Mouse (Mus musculus): ENCODE data around the gene Chit1. TPM values are rescaled to one million over a fixed set of nuclear protein-coding genes. Genes with fewer than 3 reads are reported as not detected.

Chit1 gene
- polyA plus RNA-seq, 1 experiment: 0.02 TPM

DNA sequence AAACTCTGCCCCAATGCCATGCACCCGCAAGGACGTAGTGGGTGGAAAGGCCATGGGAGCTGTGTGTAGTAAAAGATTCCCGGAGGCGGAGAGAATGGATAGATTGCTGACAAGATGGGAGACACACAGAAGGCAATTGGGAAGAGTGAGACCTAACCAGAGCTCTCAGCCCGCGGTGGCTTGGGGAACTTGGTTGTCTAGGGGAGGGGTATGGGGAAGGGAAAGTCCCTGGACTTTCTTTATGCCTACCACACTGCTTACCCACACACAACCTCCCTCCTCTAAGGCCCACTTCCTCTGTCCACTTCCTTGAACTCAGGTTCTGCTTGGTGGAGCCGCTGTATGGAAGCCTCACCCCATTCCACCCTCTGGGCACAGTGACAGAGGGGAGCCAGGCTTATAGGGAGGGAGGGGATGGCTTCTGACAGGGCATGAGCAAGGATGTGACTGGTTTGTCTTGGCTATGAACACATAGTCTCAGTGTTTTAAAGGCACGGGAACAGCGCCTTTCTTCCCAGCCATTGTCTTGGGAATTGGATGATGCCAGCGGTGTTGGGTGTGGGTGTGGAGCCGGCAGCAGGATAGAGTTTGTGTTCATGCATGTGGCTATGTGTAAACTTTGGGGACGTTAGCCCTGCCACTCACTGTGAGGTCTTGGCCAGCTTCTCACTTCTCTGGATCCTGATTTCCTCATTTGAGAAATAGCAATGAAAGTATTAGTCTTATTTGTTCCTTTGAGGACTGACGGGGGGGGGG lies 17.1 kb upstream of the Chit1 start:
- Histone ChIP-seq H3K36me3 (ENCODE audit: control insufficient read depth, insufficient read depth) (no peaks in the 10 kb centered on the region), H3K4me3 (ENCODE audit: insufficient read depth, poor library complexity, severe bottlenecking) (no peak overlapping the region), H3K79me3 (ENCODE audit: low read depth) (no peaks in the 10 kb centered on the region), H3ac (ENCODE audit: control insufficient read depth, insufficient read length, low read depth) (no peak overlapping the region), H3K27me3 (ENCODE audit: control insufficient read depth, insufficient read depth, insufficient read length) (no peaks in the 10 kb centered on the region), H3K79me2 (ENCODE audit: control insufficient read depth, insufficient read depth) (no peaks in the 10 kb centered on the region)
- TF ChIP-seq MYOD1 (IDR thresholded peaks at IDR 0.05; ENCODE audit: control insufficient read depth, insufficient read length, low read depth) (no peak), CEBPB (IDR thresholded peaks at IDR 0.05; ENCODE audit: low read depth) (no peak), FOSL1 (IDR thresholded peaks at IDR 0.05; ENCODE audit: insufficient read depth, low read length, poor library complexity, severe bottlenecking) (no peak), USF1 (IDR thresholded peaks at IDR 0.05; ENCODE audit: low read depth) (no peak), MAX (IDR thresholded peaks at IDR 0.05) (no peak), MYOG (IDR thresholded peaks at IDR 0.05; ENCODE audit: control insufficient read depth, extremely low read depth, insufficient read length) (no peak), CTCF (IDR thresholded peaks at IDR 0.05; ENCODE audit: control insufficient read depth, insufficient read depth, insufficient read length) (no peak)

DNA sequence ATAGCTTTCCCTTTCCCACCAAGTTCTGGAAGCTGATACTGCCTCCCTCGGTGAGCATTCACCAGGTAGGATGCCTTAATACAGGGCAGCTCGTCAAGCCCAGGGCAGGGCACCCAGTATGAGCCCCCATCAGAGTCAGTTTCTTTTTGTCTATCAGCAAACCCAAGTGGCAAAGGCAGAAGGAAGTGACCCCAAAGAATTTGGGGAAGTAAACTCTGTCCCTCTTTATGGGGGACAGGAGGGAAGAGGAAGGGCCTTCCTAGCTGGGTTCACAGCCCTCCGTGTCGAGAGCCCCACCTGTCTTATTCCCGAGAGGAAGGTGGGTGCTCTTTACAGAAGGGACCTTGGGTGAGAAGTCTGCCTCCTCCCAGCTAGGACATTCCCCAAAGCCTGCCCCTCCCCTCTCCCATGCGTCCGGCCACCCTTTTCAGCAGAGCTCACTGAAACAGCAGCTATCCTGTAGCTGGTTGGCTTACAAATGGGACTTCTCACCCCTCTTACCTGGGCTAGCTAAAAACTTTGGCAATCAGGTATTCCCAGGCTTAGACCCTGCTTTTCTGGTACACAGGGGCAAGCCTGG lies 15.9 kb upstream of the Chit1 start:
- no peak overlapping the region for H3ac ChIP-seq (ENCODE audit: control insufficient read depth, insufficient read length, low read depth)
- no peak overlapping the region for H3K4me3 ChIP-seq (ENCODE audit: insufficient read depth, poor library complexity, severe bottlenecking)
- no peaks in the 10 kb centered on the region for H3K27me3 ChIP-seq (ENCODE audit: control insufficient read depth, insufficient read depth, insufficient read length)
- no peaks in the 10 kb centered on the region for H3K79me2 ChIP-seq (ENCODE audit: control insufficient read depth, insufficient read depth)
- no peaks in the 10 kb centered on the region for H3K36me3 ChIP-seq (ENCODE audit: control insufficient read depth, insufficient read depth)
- TF ChIP-seq FOSL1 (IDR thresholded peaks at IDR 0.05; ENCODE audit: insufficient read depth, low read length, poor library complexity, severe bottlenecking): no peak
- TF ChIP-seq USF1 (IDR thresholded peaks at IDR 0.05; ENCODE audit: low read depth): no peak
- TF ChIP-seq MAX (IDR thresholded peaks at IDR 0.05): no peak
- TF ChIP-seq MYOD1 (IDR thresholded peaks at IDR 0.05; ENCODE audit: control insufficient read depth, insufficient read length, low read depth): no peak
- no peak for TF ChIP-seq CTCF (IDR thresholded peaks at IDR 0.05; ENCODE audit: control insufficient read depth, insufficient read depth, insufficient read length)
- no peak for TF ChIP-seq MYOG (IDR thresholded peaks at IDR 0.05; ENCODE audit: control insufficient read depth, extremely low read depth, insufficient read length)
- no peak for TF ChIP-seq CEBPB (IDR thresholded peaks at IDR 0.05; ENCODE audit: low read depth)
- no peaks in the 10 kb centered on the region for H3K79me3 ChIP-seq (ENCODE audit: low read depth)

DNA sequence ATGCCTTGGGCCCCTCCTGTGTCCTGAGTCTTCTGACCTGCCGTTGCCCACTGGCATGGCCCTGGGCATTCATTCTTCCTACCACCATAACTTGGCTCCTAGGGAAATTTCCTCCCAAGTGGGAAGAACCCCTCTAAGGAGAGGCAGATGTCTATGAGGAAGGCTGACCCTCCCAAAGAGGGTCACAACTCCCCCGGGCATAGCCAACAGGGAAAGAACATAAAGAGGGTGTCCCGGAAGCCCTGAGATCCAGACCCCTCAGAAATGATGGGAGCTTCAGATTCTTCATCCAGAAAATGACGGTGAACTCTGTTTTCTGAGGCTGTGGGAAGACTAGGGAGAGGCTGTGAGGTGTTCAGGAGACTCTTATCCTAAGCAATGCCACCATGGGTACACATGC lies 15.3 kb upstream of the Chit1 start:
- Histone ChIP-seq H3K36me3 (ENCODE audit: control insufficient read depth, insufficient read depth) (no peaks in the 10 kb centered on the region), H3ac (ENCODE audit: control insufficient read depth, insufficient read length, low read depth) (no peak overlapping the region), H3K79me3 (ENCODE audit: low read depth) (no peaks in the 10 kb centered on the region), H3K27me3 (ENCODE audit: control insufficient read depth, insufficient read depth, insufficient read length) (no peaks in the 10 kb centered on the region), H3K79me2 (ENCODE audit: control insufficient read depth, insufficient read depth) (no peaks in the 10 kb centered on the region), H3K4me3 (ENCODE audit: insufficient read depth, poor library complexity, severe bottlenecking) (no peak overlapping the region)
- no peak for TF ChIP-seq MYOG (IDR thresholded peaks at IDR 0.05; ENCODE audit: control insufficient read depth, extremely low read depth, insufficient read length)

DNA sequence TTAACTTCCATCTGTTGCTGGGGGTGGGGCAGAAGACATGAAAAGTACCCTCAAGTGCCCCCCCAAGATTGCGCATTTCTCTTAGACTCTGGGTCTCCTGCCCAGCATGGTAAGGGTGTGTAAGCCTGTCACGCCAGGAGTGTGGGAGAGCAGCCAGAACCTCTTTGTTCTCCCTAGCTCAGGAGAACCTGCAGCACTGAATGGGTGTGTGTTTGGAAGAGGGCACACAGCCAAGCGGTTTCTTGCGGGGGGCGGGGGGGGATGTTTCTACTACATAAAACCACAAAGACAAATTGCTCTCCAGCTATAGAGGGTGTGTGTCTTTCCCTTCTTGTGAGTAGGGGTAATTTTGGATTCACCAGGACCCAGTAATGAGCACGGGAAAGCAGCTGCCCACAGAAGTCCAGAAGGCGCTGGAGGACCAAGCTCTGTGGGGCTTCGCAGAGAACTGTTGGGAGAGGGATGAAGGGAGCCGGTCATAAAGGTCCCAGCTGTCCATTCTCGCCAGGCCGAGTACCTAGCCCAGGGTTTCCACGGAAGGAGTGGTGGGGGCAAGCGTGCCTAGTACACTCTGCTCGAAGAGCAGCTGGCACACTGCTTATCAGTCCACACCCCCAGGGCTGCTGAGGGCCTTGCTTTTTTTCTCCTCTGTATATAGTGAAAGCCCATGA lies 14.6 kb upstream of the Chit1 start:
- no peak overlapping the region for H3ac ChIP-seq (ENCODE audit: control insufficient read depth, insufficient read length, low read depth)
- no peak overlapping the region for H3K4me3 ChIP-seq (ENCODE audit: insufficient read depth, poor library complexity, severe bottlenecking)
- no peaks in the 10 kb centered on the region for H3K79me2 ChIP-seq (ENCODE audit: control insufficient read depth, insufficient read depth)
- no peaks in the 10 kb centered on the region for H3K79me3 ChIP-seq (ENCODE audit: low read depth)
- no peak for TF ChIP-seq MYOD1 (IDR thresholded peaks at IDR 0.05; ENCODE audit: control insufficient read depth, insufficient read length, low read depth)
- no peak for TF ChIP-seq MAX (IDR thresholded peaks at IDR 0.05)
- TF ChIP-seq CEBPB (IDR thresholded peaks at IDR 0.05; ENCODE audit: low read depth): no peak
- TF ChIP-seq USF1 (IDR thresholded peaks at IDR 0.05; ENCODE audit: low read depth): no peak
- TF ChIP-seq CTCF (IDR thresholded peaks at IDR 0.05; ENCODE audit: control insufficient read depth, insufficient read depth, insufficient read length): no peak
- no peak for TF ChIP-seq FOSL1 (IDR thresholded peaks at IDR 0.05; ENCODE audit: insufficient read depth, low read length, poor library complexity, severe bottlenecking)
- no peak for TF ChIP-seq MYOG (IDR thresholded peaks at IDR 0.05; ENCODE audit: control insufficient read depth, extremely low read depth, insufficient read length)
- H3K36me3 ChIP-seq (ENCODE audit: control insufficient read depth, insufficient read depth): no peaks in the 10 kb centered on the region
- H3K27me3 ChIP-seq (ENCODE audit: control insufficient read depth, insufficient read depth, insufficient read length): no peaks in the 10 kb centered on the region

DNA sequence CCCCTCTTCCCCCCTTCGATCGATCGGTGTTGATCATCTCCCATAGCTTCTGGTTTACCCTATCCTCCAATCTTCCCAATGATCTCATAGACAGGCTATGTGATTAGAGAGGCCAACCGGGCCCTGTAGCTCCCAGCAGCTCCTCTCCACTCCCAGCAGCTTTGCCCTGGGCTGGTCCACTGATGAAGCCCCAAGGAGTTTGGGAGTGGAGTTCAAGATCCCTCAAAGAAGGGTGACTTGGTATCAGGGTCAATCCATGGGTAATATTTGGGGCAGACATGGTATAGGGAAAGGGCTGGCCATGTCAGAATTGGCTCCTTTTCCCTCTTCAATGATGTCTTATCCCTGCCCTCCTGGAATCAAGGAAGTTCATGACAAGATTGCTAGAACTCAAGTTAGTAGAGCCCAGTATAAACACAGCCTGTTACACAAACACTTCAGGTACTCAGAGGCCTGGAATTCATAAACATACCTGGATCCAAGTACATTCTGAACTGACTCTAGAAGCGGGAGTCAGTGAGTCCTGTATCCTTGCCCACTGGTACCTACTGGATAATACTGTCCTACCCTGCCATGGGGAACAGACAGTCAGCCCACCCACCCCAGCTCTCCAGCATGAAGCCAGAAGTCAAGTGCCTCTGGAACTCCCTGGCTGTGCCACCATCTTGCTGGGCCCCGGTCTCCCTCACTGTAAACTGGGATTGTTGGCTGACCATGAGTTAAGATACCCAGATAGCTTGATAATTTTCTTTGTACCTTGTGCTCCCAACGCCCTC lies 13.8 kb upstream of the Chit1 start:
- Histone ChIP-seq H3K79me3 (ENCODE audit: low read depth) (no peaks in the 10 kb centered on the region), H3K79me2 (ENCODE audit: control insufficient read depth, insufficient read depth) (no peaks in the 10 kb centered on the region), H3ac (ENCODE audit: control insufficient read depth, insufficient read length, low read depth) (no peak overlapping the region), H3K36me3 (ENCODE audit: control insufficient read depth, insufficient read depth) (no peaks in the 10 kb centered on the region), H3K4me3 (ENCODE audit: insufficient read depth, poor library complexity, severe bottlenecking) (no peak overlapping the region), H3K27me3 (ENCODE audit: control insufficient read depth, insufficient read depth, insufficient read length) (no peaks in the 10 kb centered on the region)
- TF ChIP-seq MYOG (IDR thresholded peaks at IDR 0.05; ENCODE audit: control insufficient read depth, extremely low read depth, insufficient read length) (no peak), MYOD1 (IDR thresholded peaks at IDR 0.05; ENCODE audit: control insufficient read depth, insufficient read length, low read depth) (no peak), USF1 (IDR thresholded peaks at IDR 0.05; ENCODE audit: low read depth) (no peak), CTCF (IDR thresholded peaks at IDR 0.05; ENCODE audit: control insufficient read depth, insufficient read depth, insufficient read length) (no peak), MAX (IDR thresholded peaks at IDR 0.05) (no peak), CEBPB (IDR thresholded peaks at IDR 0.05; ENCODE audit: low read depth) (no peak), FOSL1 (IDR thresholded peaks at IDR 0.05; ENCODE audit: insufficient read depth, low read length, poor library complexity, severe bottlenecking) (no peak)
